Mouse (Mus musculus) liver, adult 2 months (tissue): ENCODE results near the gene Ankra2. TPM values are rescaled to one million over a fixed set of nuclear protein-coding genes. Genes with fewer than 3 reads are reported as not detected.

Experiments
- DNase-seq: peaks from one replicate; pipeline ENCODE4 v3.0.0-alpha.2; 2011; ENCODE audit warnings: low read depth, low spot score; ENCODE audit errors: extremely low read depth
- H3K27ac ChIP-seq: fragments of 200-500 bp; replicated peaks from 2 replicates; pipeline ENCODE4 v1.5.1; 2012; ENCODE audit warnings: low read depth, mild to moderate bottlenecking, control low read depth, inconsistent platforms, low read length; ENCODE audit not compliant: insufficient read depth
- H3K27me3 ChIP-seq: fragments of 200-500 bp; 2 replicates; pipeline ENCODE4 v1.6.1; 2012; ENCODE audit warnings: mild to moderate bottlenecking, moderate library complexity, low read length, inconsistent platforms; ENCODE audit not compliant: control insufficient read depth, insufficient read depth
- H3K36me3 ChIP-seq: fragments of 200-500 bp; 2 replicates; pipeline ENCODE4 v1.6.1; 2012; ENCODE audit warnings: low read length, inconsistent platforms; ENCODE audit not compliant: control insufficient read depth, insufficient read depth
- H3K4me1 ChIP-seq: fragments of 200-500 bp; 2 replicates; pipeline ENCODE4 v1.6.1; 2011; ENCODE audit warnings: low read length; ENCODE audit not compliant: control insufficient read depth, insufficient read depth
- H3K4me3 ChIP-seq: fragments of 200-500 bp; 2 replicates; pipeline ENCODE4 v1.5.1; 2011; ENCODE audit warnings: low read depth, mild to moderate bottlenecking, control low read depth, low read length, moderate library complexity; ENCODE audit not compliant: insufficient read depth
- H3K79me2 ChIP-seq: fragments of 200-500 bp; 2 replicates; pipeline ENCODE4 v1.6.1; 2012; ENCODE audit warnings: inconsistent platforms, mild to moderate bottlenecking, low read length, moderate library complexity; ENCODE audit not compliant: control insufficient read depth, insufficient read depth
- H3K9ac ChIP-seq: fragments of 200-500 bp; 2 replicates; pipeline ENCODE4 v1.6.1; 2012; ENCODE audit warnings: low read depth, mild to moderate bottlenecking, control low read depth, inconsistent platforms, low read length
- CTCF ChIP-seq: fragments of 200-500 bp; IDR thresholded peaks from 2 replicates; pipeline ENCODE4 v1.5.1; 2011; ENCODE audit warnings: low read depth, low read length, control low read depth
- POLR2A ChIP-seq: fragments of 200-500 bp; IDR thresholded peaks from 2 replicates; pipeline ENCODE4 v1.6.1; 2011; ENCODE audit warnings: low read length, control low read depth; ENCODE audit not compliant: insufficient read depth; ENCODE audit errors: extremely low read depth
- WGBS: fragments of 180-500 bp; shearing (Covaris S2); methylation state at CpG from one replicate; pipeline ENCODE4 v1.1.7; 2018; 5-methylcytosine and 5-hydroxymethylcytosine counted together
- polyA plus RNA-seq: library from polyadenylated mRNA; depleted of rRNA; stranded (reverse); fragments of >200 nt; gene quantifications from 2 replicates; pipeline ENCODE4 v1.2.3, GENCODE M21; 2012
- total RNA-seq: library from RNA; depleted of rRNA; stranded (reverse); fragments of >200 nt; gene quantifications from 2 replicates; pipeline ENCODE4 v1.2.3, GENCODE M21; 2014

Ankra2 gene
- total and polyA plus RNA-seq, 2 experiments, result 6.4 to 12.8 TPM

DNA sequence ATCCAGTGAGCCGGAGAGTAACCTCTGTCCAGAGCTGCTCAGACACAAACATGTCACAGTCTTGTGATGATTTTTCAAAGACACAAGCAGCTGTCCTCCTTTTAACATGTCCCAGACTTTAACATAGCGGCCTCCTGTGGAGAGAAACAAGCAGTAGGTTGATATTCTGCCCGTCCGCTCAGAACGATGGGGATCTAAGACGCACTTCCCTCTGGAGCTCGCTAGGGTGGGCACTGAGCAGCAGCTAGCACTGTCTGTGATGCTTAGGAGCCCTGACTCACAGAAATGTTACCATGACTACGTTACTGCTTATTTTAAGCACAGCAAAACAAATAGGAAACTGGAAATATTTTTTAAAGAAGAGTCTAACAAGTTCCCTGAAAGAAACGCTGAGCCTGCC lies 8.0 kb upstream of the Ankra2 start:
- WGBS, result 86% methylated on average over 9 of the region's 9 CpGs
- H3K4me1 ChIP-seq, result no peaks in the 10 kb centered on the region
- H3K27ac ChIP-seq, result no peak overlapping the region
- H3K9ac ChIP-seq, result no peak overlapping the region
- TF ChIP-seq POLR2A (no peak), CTCF (no peak)
- no peak overlapping the region for H3K4me3 ChIP-seq
- H3K27me3 ChIP-seq, result no peaks in the 10 kb centered on the region
- peaks cover 64% of the 10 kb centered on the region for H3K36me3 ChIP-seq
- DNase-seq, result no peak
- no peaks in the 10 kb centered on the region for H3K79me2 ChIP-seq

DNA sequence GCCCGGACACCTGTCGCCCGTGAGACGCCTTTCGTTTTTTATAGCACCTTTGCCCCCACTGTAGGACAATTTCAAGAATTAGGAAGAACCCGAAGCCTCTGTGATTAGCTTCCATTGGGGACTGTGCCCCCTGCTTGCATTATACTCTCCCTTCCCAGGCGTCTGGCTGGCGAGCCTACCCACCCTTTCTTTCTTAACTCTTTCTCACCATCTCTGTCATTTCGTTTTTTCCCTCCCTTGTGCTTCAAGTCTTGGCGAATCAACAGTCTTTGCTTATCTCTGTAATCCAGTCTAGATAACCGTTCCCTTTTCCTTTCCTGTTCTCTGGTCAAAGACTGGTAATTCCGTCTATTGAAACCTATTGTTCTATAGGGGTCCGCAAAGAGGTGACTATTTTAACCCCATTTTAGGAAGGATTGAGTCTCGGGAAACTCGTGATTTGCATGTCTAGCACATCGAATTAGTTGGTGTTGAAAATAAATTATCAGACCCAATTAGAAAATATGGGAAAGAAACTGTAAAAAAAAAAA lies 649 bp downstream of the Ankra2 start:
- H3K9ac ChIP-seq, result peak overlapping the region; percentile 88
- under 1% methylated on average over 16 of the region's 16 CpGs for WGBS
- no peaks in the 10 kb centered on the region for H3K27me3 ChIP-seq
- peaks cover 6% of the 10 kb centered on the region for H3K79me2 ChIP-seq
- H3K36me3 ChIP-seq, result peaks cover 26% of the 10 kb centered on the region
- H3K4me1 ChIP-seq, result peaks cover 13% of the 10 kb centered on the region
- peak overlapping the region; percentile 82 for H3K27ac ChIP-seq
- TF ChIP-seq CTCF, result no peak
- no peak for TF ChIP-seq POLR2A
- H3K4me3 ChIP-seq, result peak overlapping the region; percentile 97
- no peak for DNase-seq

DNA sequence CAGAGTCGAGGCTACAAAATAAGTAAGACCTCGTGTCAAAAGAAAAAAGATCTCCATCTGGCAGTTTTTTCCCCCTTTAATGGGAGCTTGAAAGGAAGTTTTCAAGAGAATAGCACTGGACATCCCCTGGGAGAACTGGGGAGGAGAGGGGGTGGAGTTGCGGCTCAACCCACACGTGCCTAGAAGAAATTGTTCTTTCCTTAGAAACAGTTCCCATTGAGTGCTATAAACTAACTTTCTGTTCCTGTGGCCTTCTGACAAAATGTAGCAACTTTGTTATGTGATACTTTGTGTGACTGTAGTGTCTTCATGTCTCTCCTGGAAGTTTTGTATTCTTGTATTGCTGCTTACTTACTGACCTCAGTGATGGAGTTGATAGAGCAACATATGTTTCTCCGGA lies 1.2 kb downstream of the Ankra2 start:
- TF ChIP-seq CTCF (no peak), POLR2A (no peak)
- no peak for DNase-seq
- H3K4me3 ChIP-seq, result peak overlapping the region; percentile 14; the same call in 1 of the 2 replicates
- H3K27ac ChIP-seq, result no peak overlapping the region
- H3K36me3 ChIP-seq, result peaks cover 25% of the 10 kb centered on the region
- H3K79me2 ChIP-seq, result peaks cover 6% of the 10 kb centered on the region
- WGBS, result 46% methylated on average over 5 of the region's 5 CpGs
- no peaks in the 10 kb centered on the region for H3K27me3 ChIP-seq
- H3K4me1 ChIP-seq, result peaks cover 13% of the 10 kb centered on the region
- H3K9ac ChIP-seq, result no peak overlapping the region

DNA sequence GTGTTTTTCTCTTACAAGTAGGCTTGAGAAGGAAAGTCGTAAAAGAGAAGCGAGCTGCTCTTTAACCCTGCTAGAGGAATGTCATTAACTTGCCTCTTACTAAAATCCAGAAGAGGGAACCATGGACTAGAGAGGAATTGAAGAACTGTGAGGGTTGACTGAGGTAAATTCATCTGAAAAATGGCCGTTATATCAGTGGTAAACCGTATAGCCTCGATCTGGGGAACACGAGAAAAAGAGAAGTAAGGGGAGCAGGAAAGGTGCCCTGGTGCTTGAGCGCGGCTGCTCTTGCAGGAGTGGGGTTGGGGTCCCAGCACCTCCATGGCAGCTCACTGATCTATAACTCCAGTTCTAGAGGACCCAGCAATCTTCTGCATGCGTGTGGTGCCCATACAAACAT lies 11.1 kb downstream of the Ankra2 start:
- Histone ChIP-seq H3K9ac (no peak overlapping the region), H3K4me3 (no peak overlapping the region), H3K27me3 (no peaks in the 10 kb centered on the region), H3K79me2 (no peaks in the 10 kb centered on the region), H3K27ac (no peak overlapping the region), H3K4me1 (no peaks in the 10 kb centered on the region), H3K36me3 (peaks cover 36% of the 10 kb centered on the region)
- WGBS, result 94% methylated on average over 9 of the region's 9 CpGs
- DNase-seq, result no peak
- TF ChIP-seq POLR2A (no peak), CTCF (no peak)

DNA sequence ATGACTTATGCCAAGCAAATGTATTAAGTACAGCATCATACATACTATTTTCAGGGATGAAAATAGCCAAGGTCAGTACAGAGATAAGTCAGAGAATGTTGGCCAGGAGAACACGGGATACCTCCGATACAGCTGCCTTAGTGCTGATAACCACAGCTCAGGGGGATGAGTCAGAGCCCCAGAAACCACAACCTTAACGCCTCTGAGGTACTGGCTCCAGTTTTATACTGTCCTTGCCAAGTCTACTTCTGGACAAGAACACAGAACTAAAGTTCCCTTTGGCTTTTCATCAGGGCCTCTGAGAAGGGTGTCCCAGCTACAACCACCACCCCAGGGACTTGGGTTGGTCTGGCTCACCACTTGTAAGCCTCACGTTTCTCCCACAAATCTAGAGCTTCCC lies 12.8 kb downstream of the Ankra2 start:
- no peak overlapping the region for H3K27ac ChIP-seq
- DNase-seq, result no peak
- H3K4me1 ChIP-seq, result no peaks in the 10 kb centered on the region
- 74% methylated on average over 4 of the region's 4 CpGs for WGBS
- H3K27me3 ChIP-seq, result no peaks in the 10 kb centered on the region
- TF ChIP-seq POLR2A, result no peak
- H3K79me2 ChIP-seq, result no peaks in the 10 kb centered on the region
- H3K4me3 ChIP-seq, result no peak overlapping the region
- no peak overlapping the region for H3K9ac ChIP-seq
- peaks cover 31% of the 10 kb centered on the region for H3K36me3 ChIP-seq

DNA sequence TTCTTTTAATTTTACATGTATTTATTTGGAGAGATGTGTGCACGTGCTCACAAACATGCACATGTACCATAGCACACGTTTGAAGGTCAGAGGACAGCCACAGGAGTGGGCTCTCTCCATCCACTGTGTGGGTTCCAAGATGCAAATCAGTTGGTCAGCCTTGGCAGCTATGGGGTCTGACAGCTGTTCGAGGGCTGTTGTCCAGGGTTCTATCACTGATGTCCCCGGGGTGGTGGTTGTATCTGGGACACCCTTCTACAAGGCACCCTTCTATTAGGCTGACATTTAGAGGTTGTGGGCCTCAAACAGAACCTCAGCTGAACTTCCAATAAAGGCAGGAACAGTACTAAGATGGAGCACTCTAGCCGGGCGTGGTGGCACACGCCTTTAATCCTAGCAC lies 13.4 kb downstream of the Ankra2 start:
- no peaks in the 10 kb centered on the region for H3K79me2 ChIP-seq
- no peak overlapping the region for H3K4me3 ChIP-seq
- H3K36me3 ChIP-seq, result peaks cover 25% of the 10 kb centered on the region
- H3K27me3 ChIP-seq, result no peaks in the 10 kb centered on the region
- H3K4me1 ChIP-seq, result no peaks in the 10 kb centered on the region
- no peak for DNase-seq
- no peak overlapping the region for H3K27ac ChIP-seq
- H3K9ac ChIP-seq, result no peak overlapping the region
- 90% methylated on average over 7 of the region's 7 CpGs for WGBS
- TF ChIP-seq CTCF (no peak), POLR2A (no peak)
